Mouse (Mus musculus) v-Abl transformed pro-B cells (cell line): Measurements from ENCODE around the gene Tesk2.
"Not testable (repeated sequence)": the region's sequence is repeated elsewhere in the genome, so short reads cannot be mapped to it uniquely, and the experiment has no call there.

Source experiments
- in situ Hi-C, 2 experiments: fragments of 400-800 bp; cut with MboI; formaldehyde crosslinking; loops; one replicate each; pipeline ENCODE4 v1.15.1; 2025; ENCODE audit not compliant: unreplicated experiment in 2 of 2

The Tesk2 gene

GRCm38 (mm10) chr4:116720343-116721097 is at the start of gene Tesk2:
Tesk2 (plus strand) TSS chr4:116720948.
- in situ Hi-C loops = loop anchor here in 1 of 2 experiments (25.0 kb wide), 1 partner anchor 417 kb away; the partner anchor contains the start of genes Btbd19, Plk3 and Tctex1d4

GRCm38 (mm10) chr4:116672785-116673184 is 48.0 kb upstream of the Tesk2 start:
- in situ Hi-C loops = loop anchor here (10.0 to 25.0 kb wide), 2 partner anchors 428 to 510 kb away; partner anchors contain the start of genes 1700042G07Rik (in 1 of the 2), Gm49337 (in 1 of the 2), Lurap1 (in 1 of the 2) and Tspan1 (in 1 of the 2)

GRCm38 (mm10) chr4:116674761-116675160 is 46.0 kb upstream of the Tesk2 start:
- in situ Hi-C loops = loop anchor here (10.0 to 25.0 kb wide), 2 partner anchors 430 to 512 kb away; partner anchors contain the start of genes 1700042G07Rik (in 1 of the 2), Gm49337 (in 1 of the 2), Lurap1 (in 1 of the 2) and Tspan1 (in 1 of the 2)

- in situ Hi-C loops = loop anchor here in 1 of 2 experiments (10.0 kb wide), 1 partner anchor 431 kb away; no protein-coding TSS in a partner anchor
Observed at GRCm38 (mm10) chr4:116676027-116676426, 44.7 kb upstream of the Tesk2 start.

GRCm38 (mm10) chr4:116677808-116678207 is 42.9 kb upstream of the Tesk2 start:
- in situ Hi-C loops = loop anchor here in 1 of 2 experiments (10.0 kb wide), 1 partner anchor 433 kb away; no protein-coding TSS in a partner anchor

GRCm38 (mm10) chr4:116679141-116679540 is 41.6 kb upstream of the Tesk2 start:
- in situ Hi-C loops = loop anchor here in 1 of 2 experiments (10.0 kb wide), 1 partner anchor 434 kb away; no protein-coding TSS in a partner anchor

GRCm38 (mm10) chr4:116680521-116680920 is 40.2 kb upstream of the Tesk2 start:
- in situ Hi-C loops = not testable (repeated sequence)

GRCm38 (mm10) chr4:116683957-116684356 is 36.8 kb upstream of the Tesk2 start:
- in situ Hi-C loops = no loop called here

GRCm38 (mm10) chr4:116684665-116685064 is 36.1 kb upstream of the Tesk2 start:
- in situ Hi-C loops = no loop called here

GRCm38 (mm10) chr4:116685402-116686061 is 35.2 kb upstream of the Tesk2 start, which contains the start of gene Prdx1:
Prdx1 (plus strand) TSS chr4:116685544.
- in situ Hi-C loops = no loop called here

GRCm38 (mm10) chr4:116687041-116687440 is 33.7 kb upstream of the Tesk2 start:
- in situ Hi-C loops = no loop called here

GRCm38 (mm10) chr4:116689309-116689876 is 31.4 kb upstream of the Tesk2 start:
- in situ Hi-C loops = no loop called here

- in situ Hi-C loops = no loop called here
Observed at GRCm38 (mm10) chr4:116692146-116692545, 28.6 kb upstream of the Tesk2 start.

GRCm38 (mm10) chr4:116693785-116694184 is 27.0 kb upstream of the Tesk2 start:
- in situ Hi-C loops = no loop called here

- in situ Hi-C loops = no loop called here
Observed at GRCm38 (mm10) chr4:116698693-116699342, 21.9 kb upstream of the Tesk2 start.

GRCm38 (mm10) chr4:116700964-116701363 is 19.8 kb upstream of the Tesk2 start:
- in situ Hi-C loops = loop anchor here in 1 of 2 experiments (10.0 to 25.0 kb wide), 2 partner anchors 294 to 436 kb away; partner anchors contain the start of genes Btbd19, Hectd3, Plk3 and Tctex1d4

- in situ Hi-C loops = loop anchor here in 1 of 2 experiments (10.0 to 25.0 kb wide), 2 partner anchors 291 to 433 kb away; partner anchors contain the start of genes Btbd19, Hectd3, Plk3 and Tctex1d4
Observed at GRCm38 (mm10) chr4:116703804-116704203, 16.9 kb upstream of the Tesk2 start.

- in situ Hi-C loops = loop anchor here in 1 of 2 experiments (10.0 to 25.0 kb wide), 2 partner anchors 287 to 430 kb away; partner anchors contain the start of genes Btbd19, Hectd3, Plk3 and Tctex1d4
Observed at GRCm38 (mm10) chr4:116707666-116708065, 13.1 kb upstream of the Tesk2 start.

- in situ Hi-C loops = loop anchor here in 1 of 2 experiments (10.0 to 25.0 kb wide), 2 partner anchors 287 to 429 kb away; partner anchors contain the start of genes Btbd19, Hectd3, Plk3 and Tctex1d4
Observed at GRCm38 (mm10) chr4:116708201-116708764, 12.5 kb upstream of the Tesk2 start, which contains the start of the genes Mmachc and Ccdc163. Mmachc (minus strand) TSS chr4:116708406. Ccdc163 (plus strand) TSS chr4:116708509.
